Mouse (Mus musculus): ENCODE measurements around the gene Rpl36a.

- TF ChIP-seq CTCF (IDR thresholded peaks at IDR 0.05; ENCODE audit: borderline replicate concordance, control insufficient read depth, extremely low read depth, insufficient read depth, low read length, poor library complexity) (no peak), POLR2A (IDR thresholded peaks at IDR 0.05; ENCODE audit: control insufficient read depth, extremely low read depth, insufficient read depth, low read length, poor library complexity) (no peak)
These were observed 31.0 kb upstream of the Rpl36a start for GRCm38 (mm10) chrX:134554425-134554824.

Measured in thymus, adult 2 months (tissue).